Mouse (Mus musculus) C2C12 (cell line): ENCODE measurements around the gene Fxyd3. TPM values are rescaled to one million over a fixed set of nuclear protein-coding genes. Genes with fewer than 3 reads are reported as not detected.

ENCODE experiments used
- H3K27me3 ChIP-seq: one replicate; pipeline ENCODE4 v1.6.1; 2011; ENCODE audit not compliant: control insufficient read depth, insufficient read depth, insufficient read length
- H3K36me3 ChIP-seq: one replicate; pipeline ENCODE4 v1.6.1; 2011; ENCODE audit not compliant: control insufficient read depth, insufficient read depth
- H3K4me3 ChIP-seq: one replicate; pipeline ENCODE4 v1.5.1; 2011; ENCODE audit warnings: mild to moderate bottlenecking, control low read depth; ENCODE audit not compliant: poor library complexity, insufficient read depth, severe bottlenecking
- H3K79me2 ChIP-seq: one replicate; pipeline ENCODE4 v1.6.1; 2011; ENCODE audit not compliant: control insufficient read depth, insufficient read depth
- H3K79me3 ChIP-seq: one replicate; pipeline ENCODE4 v1.6.1; 2011; ENCODE audit warnings: low read depth, control low read depth
- H3ac ChIP-seq: one replicate; pipeline ENCODE3; 2011; ENCODE audit warnings: low read depth; ENCODE audit not compliant: control insufficient read depth, insufficient read length
- CEBPB ChIP-seq: IDR thresholded peaks from one replicate; pipeline ENCODE4 v1.6.1; 2011; ENCODE audit warnings: low read depth, mild to moderate bottlenecking, control low read depth, moderate library complexity
- CTCF ChIP-seq: IDR thresholded peaks from one replicate; pipeline ENCODE4 v1.5.1; 2011; ENCODE audit not compliant: control insufficient read depth, insufficient read depth, insufficient read length
- FOSL1 ChIP-seq: IDR thresholded peaks from one replicate; pipeline ENCODE4 v1.8.0; 2011; ENCODE audit warnings: mild to moderate bottlenecking, low read length; ENCODE audit not compliant: poor library complexity, insufficient read depth, severe bottlenecking
- MAX ChIP-seq: IDR thresholded peaks from one replicate; pipeline ENCODE4 v1.6.1; 2011; ENCODE audit warnings: mild to moderate bottlenecking, control low read depth
- MYOD1 ChIP-seq: IDR thresholded peaks from one replicate; pipeline ENCODE4 v1.6.1; 2011; ENCODE audit warnings: low read depth; ENCODE audit not compliant: control insufficient read depth, insufficient read length
- MYOG ChIP-seq: IDR thresholded peaks from one replicate; pipeline ENCODE4 v1.6.1; 2011; ENCODE audit not compliant: control insufficient read depth, insufficient read length; ENCODE audit errors: extremely low read depth
- USF1 ChIP-seq: IDR thresholded peaks from one replicate; pipeline ENCODE4 v1.6.1; 2011; ENCODE audit warnings: low read depth, mild to moderate bottlenecking, control low read depth, moderate library complexity
- polyA plus RNA-seq: library from polyadenylated mRNA; unstranded; fragments of >200 nt; fragmentation: generic; extraction: Trizol; gene quantifications from one replicate; pipeline ENCODE4 v1.2.1, GENCODE M21; 2012; ENCODE audit warnings: missing spikeins

The Fxyd3 gene
- polyA plus RNA-seq, 1 experiment = 0.04 TPM

DNA sequence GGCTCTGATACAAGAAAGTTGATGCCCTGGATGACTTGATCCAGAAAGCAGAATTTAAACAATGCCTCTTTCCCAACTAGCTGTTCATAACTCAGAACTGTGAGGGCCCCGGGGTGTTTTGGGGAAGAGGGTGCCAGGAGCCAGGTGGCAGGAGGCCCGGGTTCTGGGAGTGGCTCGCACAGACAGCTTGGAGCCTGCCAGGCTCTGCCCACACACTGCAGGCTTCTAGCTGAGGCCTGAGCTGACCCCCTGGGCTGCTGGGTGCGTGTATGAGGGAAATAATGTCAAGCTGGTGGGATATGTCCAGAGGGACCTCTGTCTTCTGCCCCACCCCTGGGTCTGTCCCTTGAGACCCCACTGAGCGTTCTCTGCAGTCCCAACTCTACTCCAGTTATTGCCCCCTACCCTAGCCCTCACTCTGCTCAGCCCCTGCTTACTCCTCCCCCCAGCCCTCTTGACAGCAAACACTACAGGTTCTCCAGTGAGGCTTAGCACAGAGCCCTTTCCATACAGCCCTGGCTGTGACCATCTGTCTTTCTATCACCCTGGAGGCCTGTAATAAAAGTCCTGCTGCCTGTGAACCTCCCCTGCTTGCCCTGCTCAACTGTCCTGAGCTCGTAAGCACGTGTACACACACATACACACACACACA is 2.3 kb downstream of the Fxyd3 start:
- H3K79me3 ChIP-seq = no peaks in the 10 kb centered on the region
- no peaks in the 10 kb centered on the region for H3K79me2 ChIP-seq
- H3K36me3 ChIP-seq = no peaks in the 10 kb centered on the region
- H3K4me3 ChIP-seq = no peak overlapping the region
- H3ac ChIP-seq = no peak overlapping the region
- peaks cover 27% of the 10 kb centered on the region for H3K27me3 ChIP-seq
- TF ChIP-seq USF1 (no peak), MYOG (no peak), FOSL1 (no peak), MYOD1 (no peak), CEBPB (no peak), CTCF (no peak), MAX (no peak)

DNA sequence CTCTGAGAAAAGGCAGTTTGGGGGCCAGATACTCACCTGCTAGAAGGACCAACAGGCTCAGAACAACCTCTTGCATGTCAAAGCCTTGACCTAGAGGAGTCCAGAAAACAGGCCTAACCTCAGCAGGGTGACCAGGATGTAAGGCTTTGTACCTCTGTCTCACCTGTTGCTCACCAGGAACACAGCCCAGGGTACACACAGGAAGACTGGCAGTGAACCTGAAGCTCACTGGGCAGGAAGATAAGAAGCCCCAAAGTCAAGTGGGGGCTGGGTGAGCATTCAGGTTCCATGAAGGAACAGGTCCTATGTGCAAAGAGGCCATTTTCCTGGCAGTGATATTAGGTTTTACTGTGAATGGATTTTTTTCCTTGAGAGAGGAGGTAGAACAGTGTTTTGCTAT is 3.0 kb downstream of the Fxyd3 start:
- peaks cover 32% of the 10 kb centered on the region for H3K27me3 ChIP-seq
- H3K36me3 ChIP-seq = no peaks in the 10 kb centered on the region
- no peak for TF ChIP-seq MAX
- no peak for TF ChIP-seq CTCF
- no peak for TF ChIP-seq MYOG
- TF ChIP-seq CEBPB = no peak
- H3ac ChIP-seq = no peak overlapping the region
- no peaks in the 10 kb centered on the region for H3K79me2 ChIP-seq
- H3K4me3 ChIP-seq = no peak overlapping the region
- no peaks in the 10 kb centered on the region for H3K79me3 ChIP-seq

GRCm38 (mm10) chr7:31072326-31072725 is 4.2 kb downstream of the Fxyd3 start:
- Histone ChIP-seq H3K36me3 (no peaks in the 10 kb centered on the region), H3K27me3 (peaks cover 32% of the 10 kb centered on the region), H3ac (no peak overlapping the region), H3K79me3 (no peaks in the 10 kb centered on the region), H3K79me2 (no peaks in the 10 kb centered on the region), H3K4me3 (no peak overlapping the region)
- TF ChIP-seq CTCF = no peak
- TF ChIP-seq FOSL1 = no peak

- Histone ChIP-seq H3K27me3 (peaks cover 24% of the 10 kb centered on the region), H3ac (no peak overlapping the region), H3K36me3 (no peaks in the 10 kb centered on the region), H3K79me2 (no peaks in the 10 kb centered on the region), H3K79me3 (no peaks in the 10 kb centered on the region), H3K4me3 (no peak overlapping the region)
- no peak for TF ChIP-seq MAX
Measured at GRCm38 (mm10) chr7:31070324-31070723, 6.2 kb downstream of the Fxyd3 start.

- TF ChIP-seq MAX (no peak), USF1 (no peak), FOSL1 (no peak), MYOG (no peak), CEBPB (no peak)
- Histone ChIP-seq H3K4me3 (no peak overlapping the region), H3K79me3 (no peaks in the 10 kb centered on the region), H3ac (no peak overlapping the region), H3K27me3 (peaks cover 24% of the 10 kb centered on the region), H3K36me3 (no peaks in the 10 kb centered on the region), H3K79me2 (no peaks in the 10 kb centered on the region)
Measured at GRCm38 (mm10) chr7:31069491-31069890, 7.0 kb downstream of the Fxyd3 start.

DNA sequence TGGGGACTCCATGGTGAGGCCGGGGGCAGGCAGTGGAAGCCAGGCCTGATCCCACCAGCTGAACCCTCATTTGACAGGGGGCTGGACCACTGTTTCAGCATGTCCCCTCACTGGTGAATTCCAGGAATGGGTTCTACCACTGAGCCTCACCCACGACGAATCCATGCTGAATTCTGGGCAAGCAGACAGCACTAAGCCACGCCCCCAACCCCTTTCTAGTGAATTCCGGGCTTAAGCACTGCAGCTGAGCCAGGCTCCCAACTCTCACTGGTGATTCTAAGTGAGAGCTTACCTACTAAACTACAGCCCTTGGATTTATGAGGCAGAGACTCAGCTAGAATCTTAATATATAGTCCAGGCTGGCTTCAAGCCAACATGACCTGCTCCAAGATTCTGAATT is 8.7 kb downstream of the Fxyd3 start:
- TF ChIP-seq MYOD1 (no peak), MYOG (no peak), USF1 (no peak), MAX (no peak), CTCF (no peak), CEBPB (no peak), FOSL1 (no peak)
- Histone ChIP-seq H3K4me3 (no peak overlapping the region), H3K79me2 (no peaks in the 10 kb centered on the region), H3K79me3 (no peaks in the 10 kb centered on the region), H3K36me3 (no peaks in the 10 kb centered on the region), H3K27me3 (peaks cover 24% of the 10 kb centered on the region), H3ac (no peak overlapping the region)
